Mouse (Mus musculus) liver, postnatal 0 days (tissue): ENCODE data around the gene Slc12a3.

Experiments
- CTCF ChIP-seq: sonication (generic); IDR thresholded peaks from 2 replicates; pipeline ENCODE4 v1.5.1; 2016; ENCODE audit warnings: antibody characterized with exemption, low read depth
- EP300 ChIP-seq: IDR thresholded peaks from 2 replicates; pipeline ENCODE4 v1.6.1; 2016; ENCODE audit warnings: antibody characterized with exemption, low read depth, mild to moderate bottlenecking

DNA sequence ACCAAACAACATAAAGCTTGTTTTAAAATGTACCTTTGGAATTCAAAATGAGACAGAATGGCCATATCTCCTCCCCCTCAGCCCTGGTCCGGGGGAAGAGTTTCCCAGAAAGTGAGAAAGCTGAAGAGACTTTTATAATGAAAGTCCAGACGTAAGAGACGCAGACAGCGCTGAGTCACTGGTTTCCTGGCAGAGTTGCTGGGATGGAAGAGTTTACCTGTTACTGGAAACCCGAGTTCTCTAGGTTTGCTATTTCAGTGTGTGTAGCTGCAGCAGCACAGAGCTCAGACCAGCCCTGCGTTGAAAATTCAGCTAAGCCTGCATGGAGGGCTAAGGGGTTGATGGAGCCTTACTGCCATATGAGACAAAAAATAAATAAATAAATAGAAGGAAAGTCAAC lies 6.0 kb upstream of the Slc12a3 start:
- TF ChIP-seq CTCF (no peak), EP300 (no peak)
